Mouse (Mus musculus) midbrain, embryonic 16.5 days (tissue): ENCODE data around the gene Zfp106. TPM values are rescaled to one million over a fixed set of nuclear protein-coding genes. Genes with fewer than 3 reads are reported as not detected.

Experiments used
- ATAC-seq: fragments of 200-750 bp; cut with Nextera tagmentation; 2 replicates; pipeline ENCODE4 v1.8.0; 2017; ENCODE audit warnings: moderate TSS enrichment
- H3K27ac ChIP-seq: fragments of 300-500 bp; sonication (generic); 2 replicates; pipeline ENCODE4 v1.5.1; 2014; ENCODE audit warnings: mild to moderate bottlenecking, low read length, mixed read lengths
- H3K27me3 ChIP-seq: fragments of 300-500 bp; sonication (generic); 2 replicates; pipeline ENCODE4 v1.6.1; 2014; ENCODE audit warnings: low read depth, low read length, mixed read lengths; ENCODE audit not compliant: control insufficient read depth, insufficient read depth
- H3K36me3 ChIP-seq: fragments of 300-500 bp; sonication (generic); 2 replicates; pipeline ENCODE4 v1.6.1; 2014; ENCODE audit warnings: mild to moderate bottlenecking, low read length, moderate library complexity, mixed read lengths; ENCODE audit not compliant: control insufficient read depth, insufficient read depth
- H3K4me1 ChIP-seq: fragments of 300-500 bp; sonication (generic); 2 replicates; pipeline ENCODE4 v1.6.1; 2014; ENCODE audit warnings: mild to moderate bottlenecking, low read length, mixed read lengths; ENCODE audit not compliant: control insufficient read depth, insufficient read depth
- H3K4me2 ChIP-seq: fragments of 300-500 bp; sonication (generic); 2 replicates; pipeline ENCODE4 v1.6.1; 2014; ENCODE audit warnings: mild to moderate bottlenecking, low read length, mixed read lengths
- H3K4me3 ChIP-seq: fragments of 300-500 bp; sonication (generic); 2 replicates; pipeline ENCODE4 v1.5.1; 2014; ENCODE audit warnings: low read depth, mild to moderate bottlenecking, low read length, moderate library complexity, mixed read lengths
- H3K9ac ChIP-seq: fragments of 300-500 bp; sonication (generic); 2 replicates; pipeline ENCODE4 v1.6.1; 2014; ENCODE audit warnings: low read depth, low read length, mixed read lengths
- H3K9me3 ChIP-seq: fragments of 300-500 bp; sonication (generic); replicated peaks from 2 replicates; pipeline ENCODE4 v1.6.1; 2014; ENCODE audit warnings: mild to moderate bottlenecking, low read length, mixed read lengths; ENCODE audit not compliant: control insufficient read depth, poor library complexity, severe bottlenecking
- WGBS: fragments of 180-500 bp; shearing (Covaris S2); extraction: QIAGEN DNeasy Blood & Tissue Kit; methylation state at CpG from one replicate; pipeline ENCODE4 v1.1.7; 2014; 5-methylcytosine and 5-hydroxymethylcytosine counted together
- polyA plus RNA-seq: library from polyadenylated mRNA; unstranded; fragments of >200 nt; fragmentation: Nextera tagmentation; extraction: Ambion mirVana; gene quantifications from 2 replicates; pipeline ENCODE4 v1.2.1, GENCODE M21; 2015

Gene Zfp106
- polyA plus RNA-seq, 1 experiment from 2014 or later = 33.7 TPM

DNA sequence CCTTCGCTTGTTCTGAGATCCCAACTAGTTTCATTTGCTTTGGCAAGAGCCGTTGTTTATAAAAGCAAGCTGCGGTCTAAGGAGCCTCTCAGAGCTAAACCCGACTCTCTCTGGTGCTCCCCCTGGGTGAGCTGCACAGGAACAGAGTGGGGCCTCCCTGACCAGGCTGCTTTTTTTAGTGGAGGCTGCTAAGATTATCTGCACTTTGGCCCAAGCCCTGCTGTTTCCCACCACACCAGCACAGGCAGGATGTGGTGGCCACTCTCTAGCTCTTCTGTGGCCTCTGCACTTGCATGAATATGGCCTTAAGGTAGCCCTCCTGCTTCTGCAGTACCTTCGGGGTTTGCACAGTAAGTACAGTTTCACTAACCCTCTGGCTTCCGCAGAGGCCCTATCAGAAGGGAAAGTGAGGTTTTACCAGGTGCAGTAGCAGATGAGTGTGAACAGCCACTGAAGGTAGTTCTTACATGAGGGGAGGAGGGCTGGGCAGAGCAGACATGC lies 63.6 kb downstream of the Zfp106 start:
- no peak overlapping the region for H3K4me3 ChIP-seq
- no peaks in the 10 kb centered on the region for H3K9me3 ChIP-seq
- no peaks in the 10 kb centered on the region; the same call in 1 of the 2 replicates for H3K36me3 ChIP-seq
- H3K27ac ChIP-seq = no peak overlapping the region
- no peaks in the 10 kb centered on the region for H3K27me3 ChIP-seq
- no peaks in the 10 kb centered on the region for H3K4me1 ChIP-seq
- no peak for ATAC-seq
- H3K4me2 ChIP-seq = no peak overlapping the region
- 73% methylated on average over 6 of the region's 6 CpGs for WGBS
- no peak overlapping the region for H3K9ac ChIP-seq

DNA sequence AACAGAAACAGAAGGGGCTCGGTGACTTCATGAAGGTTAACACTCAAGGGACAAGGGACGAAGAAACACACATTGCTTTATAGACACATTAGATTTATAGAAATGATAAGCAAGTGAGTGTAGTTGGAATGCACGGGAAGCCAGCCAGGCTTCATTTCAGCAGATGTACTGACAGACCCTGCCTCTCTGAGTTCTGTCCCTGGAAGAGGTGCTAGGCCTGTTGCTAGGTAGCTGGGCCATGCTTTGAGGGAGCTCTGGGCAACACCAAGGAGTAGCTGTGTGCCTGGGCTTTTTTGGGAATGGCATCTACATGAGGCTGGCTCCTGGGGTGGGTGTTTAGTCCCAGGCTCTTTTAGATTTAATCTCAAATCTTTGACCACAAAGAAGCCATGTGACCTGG lies 67.1 kb downstream of the Zfp106 start:
- Histone ChIP-seq H3K27me3 (no peaks in the 10 kb centered on the region), H3K9ac (no peak overlapping the region), H3K4me2 (no peak overlapping the region), H3K9me3 (no peaks in the 10 kb centered on the region), H3K36me3 (no peaks in the 10 kb centered on the region), H3K27ac (no peak overlapping the region), H3K4me1 (no peaks in the 10 kb centered on the region), H3K4me3 (no peak overlapping the region)
- WGBS = 86% methylated on average over 3 of the region's 3 CpGs
- no peak for ATAC-seq

DNA sequence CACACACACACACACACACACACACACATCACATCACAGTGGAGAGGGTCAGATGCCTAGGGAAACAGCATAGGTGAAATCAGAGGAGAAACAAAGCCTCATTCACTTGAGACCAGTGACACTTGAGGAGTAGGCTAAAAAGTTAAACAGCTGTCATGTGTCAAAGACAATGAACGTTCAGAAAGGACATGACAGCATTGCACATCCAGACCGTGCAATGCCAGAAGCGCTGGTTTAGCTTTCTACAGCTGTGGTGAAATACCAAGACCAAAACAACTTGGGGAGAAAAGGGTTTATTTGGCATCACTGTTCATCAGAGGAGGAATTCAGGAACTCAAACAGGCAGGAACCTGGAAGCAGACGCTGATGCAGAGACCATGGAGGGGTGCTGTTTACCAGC lies 70.4 kb downstream of the Zfp106 start:
- Histone ChIP-seq H3K27ac (no peak overlapping the region), H3K4me1 (no peaks in the 10 kb centered on the region), H3K9ac (no peak overlapping the region), H3K9me3 (no peaks in the 10 kb centered on the region), H3K4me2 (no peak overlapping the region), H3K4me3 (no peak overlapping the region), H3K36me3 (no peaks in the 10 kb centered on the region), H3K27me3 (no peaks in the 10 kb centered on the region)
- 69% methylated on average over 4 of the region's 4 CpGs for WGBS
- no peak for ATAC-seq

DNA sequence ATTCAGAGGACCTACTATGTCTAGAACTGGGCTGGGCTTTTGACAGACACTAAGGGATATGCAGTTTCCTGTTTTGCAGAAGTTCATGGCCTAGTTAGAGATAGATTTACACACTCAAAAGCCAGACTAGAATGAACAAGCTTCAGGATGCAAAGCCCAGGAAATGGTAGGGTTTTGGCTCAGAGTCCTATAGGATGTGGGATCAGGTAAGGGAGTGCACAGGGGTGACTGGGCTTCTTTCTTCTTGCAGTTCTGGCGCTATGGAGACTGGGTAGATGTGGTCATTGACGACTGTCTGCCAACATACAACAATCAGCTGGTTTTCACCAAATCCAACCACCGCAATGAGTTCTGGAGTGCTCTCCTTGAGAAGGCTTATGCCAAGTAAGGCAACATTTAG lies 79.4 kb downstream of the Zfp106 start:
- H3K9ac ChIP-seq = no peak overlapping the region
- no peaks in the 10 kb centered on the region for H3K9me3 ChIP-seq
- H3K4me2 ChIP-seq = no peak overlapping the region
- ATAC-seq = no peak
- no peaks in the 10 kb centered on the region for H3K36me3 ChIP-seq
- no peak overlapping the region for H3K27ac ChIP-seq
- no peaks in the 10 kb centered on the region for H3K4me1 ChIP-seq
- H3K27me3 ChIP-seq = no peaks in the 10 kb centered on the region
- H3K4me3 ChIP-seq = no peak overlapping the region
- 93% methylated on average over 3 of the region's 3 CpGs for WGBS

DNA sequence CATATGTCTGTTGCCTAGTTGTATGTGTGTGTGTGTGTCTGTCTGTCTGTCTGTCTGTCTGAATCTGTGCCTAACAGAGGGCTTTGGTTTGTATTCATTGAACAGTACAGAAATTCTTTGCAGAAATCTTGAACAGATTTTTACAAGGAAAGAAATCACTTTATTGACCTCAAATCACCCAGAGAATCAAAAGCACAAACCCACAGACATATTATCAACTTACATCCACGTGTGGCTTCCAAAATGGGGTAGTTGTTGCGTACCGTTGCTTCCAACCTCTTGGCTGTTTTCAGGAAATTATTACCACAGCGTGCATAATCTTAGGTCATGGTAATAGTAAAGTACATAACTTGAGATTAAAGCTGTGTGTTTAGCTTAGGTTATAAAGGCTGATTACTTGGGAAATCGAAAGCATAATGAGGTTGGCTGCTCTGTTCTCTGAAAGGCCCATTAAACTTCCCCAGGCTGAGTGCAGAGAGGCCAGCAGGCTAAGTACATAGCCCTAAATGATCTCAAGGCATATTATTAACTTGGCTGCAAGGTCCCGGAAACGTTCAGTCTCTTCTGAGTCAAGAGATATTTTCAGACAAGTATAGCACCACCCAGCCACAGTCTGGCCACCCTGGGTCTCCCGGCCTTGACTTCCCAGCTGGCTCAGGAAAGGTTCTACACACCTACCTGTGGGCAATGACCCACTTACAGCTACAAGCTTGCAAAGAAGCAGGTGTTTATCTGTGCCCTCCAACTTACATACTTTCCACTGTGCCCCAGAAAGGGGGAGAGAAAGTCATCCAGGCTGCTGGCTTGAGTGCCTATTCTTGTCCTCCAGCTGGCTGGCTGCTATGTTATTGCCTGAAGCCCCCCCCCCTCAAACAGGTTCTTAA lies 80.9 kb downstream of the Zfp106 start:
- WGBS = 78% methylated on average over 8 of the region's 8 CpGs
- Histone ChIP-seq H3K27me3 (no peaks in the 10 kb centered on the region), H3K4me1 (no peaks in the 10 kb centered on the region), H3K4me3 (no peak overlapping the region), H3K4me2 (no peak overlapping the region), H3K9me3 (no peaks in the 10 kb centered on the region), H3K9ac (no peak overlapping the region), H3K27ac (no peak overlapping the region), H3K36me3 (no peaks in the 10 kb centered on the region)
- ATAC-seq = no peak

DNA sequence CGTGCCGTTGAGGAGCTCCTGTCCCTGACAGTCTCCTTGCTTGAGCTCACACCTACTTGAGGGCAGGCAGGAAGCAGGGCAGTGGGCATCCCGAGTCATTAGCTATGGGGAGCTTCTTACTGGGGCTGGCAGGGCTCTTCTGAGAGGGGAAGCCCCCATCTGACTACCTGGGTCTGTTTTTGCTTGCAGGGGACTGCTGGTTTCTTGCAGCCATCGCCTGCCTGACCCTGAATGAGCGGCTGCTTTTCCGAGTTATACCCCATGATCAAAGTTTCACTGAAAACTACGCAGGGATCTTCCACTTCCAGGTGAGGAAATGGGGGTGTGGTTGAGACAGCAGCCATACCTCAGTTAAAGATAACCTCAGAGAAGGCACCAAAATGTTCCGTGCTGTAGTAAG lies 81.7 kb downstream of the Zfp106 start:
- Histone ChIP-seq H3K4me1 (no peaks in the 10 kb centered on the region), H3K36me3 (no peaks in the 10 kb centered on the region), H3K27me3 (no peaks in the 10 kb centered on the region), H3K27ac (no peak overlapping the region), H3K4me3 (no peak overlapping the region), H3K9me3 (no peaks in the 10 kb centered on the region), H3K4me2 (no peak overlapping the region), H3K9ac (no peak overlapping the region)
- ATAC-seq = no peak
- 81% methylated on average over 8 of the region's 8 CpGs for WGBS

DNA sequence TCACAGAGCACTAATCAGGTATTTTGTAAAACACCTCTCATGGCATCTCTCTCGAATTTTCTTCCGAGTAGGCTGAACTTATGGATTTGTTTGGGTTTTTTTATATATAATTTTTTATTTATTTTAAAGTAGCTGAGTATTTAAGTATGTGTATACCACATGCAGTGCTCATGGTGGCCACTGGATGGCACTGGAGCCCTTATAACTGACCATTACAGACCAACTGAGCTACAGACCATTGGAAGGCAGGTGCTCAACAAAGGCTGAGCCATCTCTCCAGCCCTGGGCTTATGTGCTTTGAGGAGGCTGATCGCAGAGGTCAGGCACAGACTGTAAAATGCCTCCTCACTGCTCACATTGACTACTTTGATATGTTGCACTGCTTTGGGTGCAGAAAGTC lies 85.0 kb downstream of the Zfp106 start:
- Histone ChIP-seq H3K36me3 (no peaks in the 10 kb centered on the region), H3K4me2 (no peak overlapping the region), H3K4me3 (no peak overlapping the region), H3K9ac (no peak overlapping the region), H3K27me3 (no peaks in the 10 kb centered on the region), H3K27ac (no peak overlapping the region), H3K4me1 (no peaks in the 10 kb centered on the region), H3K9me3 (no peaks in the 10 kb centered on the region)
- WGBS = 61% methylated on average over 3 of the region's 3 CpGs
- no peak for ATAC-seq

DNA sequence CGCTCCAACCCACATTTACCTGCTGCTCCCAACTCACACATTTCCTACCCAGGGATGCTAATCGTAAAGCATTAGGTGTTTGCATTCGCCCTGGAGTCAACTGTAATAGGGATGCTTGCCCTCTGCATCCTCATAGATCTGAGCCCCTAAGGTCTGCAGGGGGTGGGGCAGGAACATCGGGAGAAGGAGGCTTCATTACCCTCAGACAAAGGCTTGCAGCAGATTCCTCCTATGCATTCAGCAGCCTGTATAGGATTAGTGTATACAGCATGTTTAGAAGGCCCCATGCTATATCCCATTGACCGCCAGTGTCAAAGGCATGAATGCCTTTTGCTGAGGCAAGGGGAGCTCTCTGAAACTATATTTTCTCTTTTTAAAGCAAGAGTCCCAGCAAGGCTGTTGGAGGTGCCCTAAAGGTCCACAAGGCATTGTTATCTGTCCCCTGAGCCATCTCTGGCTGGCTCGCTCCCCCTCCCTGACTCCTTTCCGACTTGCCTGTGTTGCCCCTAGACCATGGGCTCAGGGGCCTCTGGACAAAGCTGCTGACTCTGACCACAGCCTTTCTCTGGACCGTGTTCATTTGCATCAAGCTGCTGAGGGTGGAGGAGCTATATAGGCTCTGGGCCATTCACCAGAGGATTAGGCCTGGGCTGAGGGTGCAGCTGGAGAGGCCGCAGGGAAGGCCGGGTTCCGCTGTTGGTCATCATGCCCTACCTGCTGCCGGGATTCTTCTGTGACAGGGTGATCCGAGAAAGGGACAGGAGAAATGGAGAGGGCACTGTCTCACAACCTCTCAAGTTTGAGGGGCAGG lies 87.2 kb downstream of the Zfp106 start:
- Histone ChIP-seq H3K27me3 (no peaks in the 10 kb centered on the region), H3K9me3 (no peaks in the 10 kb centered on the region), H3K4me3 (no peak overlapping the region), H3K27ac (no peak overlapping the region), H3K9ac (no peak overlapping the region), H3K4me2 (no peak overlapping the region), H3K4me1 (no peaks in the 10 kb centered on the region), H3K36me3 (no peaks in the 10 kb centered on the region)
- WGBS = 35% methylated on average over 13 of the region's 13 CpGs
- no peak for ATAC-seq

DNA sequence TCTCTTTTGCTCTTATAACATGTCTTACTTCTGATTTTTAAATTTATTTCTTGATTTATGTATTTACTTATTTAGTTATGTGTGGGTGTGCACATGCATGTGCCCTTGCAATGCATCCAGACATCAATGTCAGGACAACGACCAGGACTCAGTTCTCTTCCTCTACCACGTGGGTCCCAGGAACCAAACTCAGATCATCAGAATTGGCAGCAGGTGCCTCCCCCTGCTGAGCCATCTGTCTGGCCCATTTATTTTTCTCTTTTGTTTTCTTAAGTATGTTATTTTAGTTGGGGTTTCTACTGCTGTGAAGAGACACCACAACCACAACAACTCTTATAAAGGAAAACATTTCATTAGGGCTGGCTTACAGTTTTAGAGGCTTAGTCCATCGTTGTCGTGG lies 92.8 kb downstream of the Zfp106 start:
- Histone ChIP-seq H3K27me3 (no peaks in the 10 kb centered on the region), H3K36me3 (no peaks in the 10 kb centered on the region), H3K27ac (no peak overlapping the region), H3K4me3 (no peak overlapping the region), H3K9me3 (no peaks in the 10 kb centered on the region), H3K9ac (no peak overlapping the region), H3K4me1 (no peaks in the 10 kb centered on the region), H3K4me2 (no peak overlapping the region)
- WGBS = 62% methylated on average over 4 of the region's 4 CpGs
- ATAC-seq = no peak
